Mouse (Mus musculus): ENCODE measurements around the gene Foxp1. TPM values are rescaled to one million over a fixed set of nuclear protein-coding genes. Genes with fewer than 3 reads are reported as not detected.

The Foxp1 gene
- polyA plus RNA-seq, 1 experiment from 2014 or later: 107 TPM

GRCm38 (mm10) chr6:99428961-99429360 lies 93.6 kb downstream of the Foxp1 start:
- H3K36me3 ChIP-seq (replicated peaks): peaks cover 13% of the 10 kb centered on the region
- no peaks in the 10 kb centered on the region for H3K9me3 ChIP-seq
- no peaks in the 10 kb centered on the region for H3K27me3 ChIP-seq (replicated peaks; ENCODE audit: low read depth, poor library complexity, severe bottlenecking)
- H3K4me1 ChIP-seq: no peaks in the 10 kb centered on the region
- 54% methylated on average over 2 of the region's 2 CpGs for WGBS
- no peak overlapping the region for H3K4me3 ChIP-seq
- DNase-seq (ENCODE audit: low spot score): no peak
- H3K27ac ChIP-seq (replicated peaks): no peak overlapping the region

GRCm38 (mm10) chr6:99427301-99427700 lies 95.2 kb downstream of the Foxp1 start:
- Histone ChIP-seq H3K4me1 (no peaks in the 10 kb centered on the region), H3K27me3 (replicated peaks; ENCODE audit: low read depth, poor library complexity, severe bottlenecking) (no peaks in the 10 kb centered on the region), H3K36me3 (replicated peaks) (peaks cover 7% of the 10 kb centered on the region), H3K9me3 (no peaks in the 10 kb centered on the region), H3K4me3 (no peak overlapping the region), H3K27ac (replicated peaks) (no peak overlapping the region)
- no peak for DNase-seq (ENCODE audit: low spot score)
- 91% methylated on average over 4 of the region's 4 CpGs for WGBS

DNA sequence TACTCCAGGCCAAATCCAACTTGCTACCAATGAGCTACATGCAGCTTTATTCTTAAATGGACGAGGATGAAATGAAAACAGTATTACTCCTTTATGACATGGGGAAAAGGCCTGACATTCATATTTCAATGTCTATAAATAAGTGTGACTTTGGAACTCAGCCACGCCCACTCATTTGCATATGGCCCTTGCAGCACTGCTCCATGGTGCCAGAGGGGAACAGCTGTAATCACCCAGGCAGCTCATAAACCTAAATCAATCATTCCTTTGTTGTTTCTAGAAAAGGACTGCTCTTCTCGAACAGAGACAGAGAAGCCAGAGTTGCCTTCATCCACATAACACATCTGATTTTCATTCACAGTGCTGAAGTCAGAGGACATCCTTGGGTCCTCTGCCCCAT lies 97.5 kb downstream of the Foxp1 start:
- WGBS: 61% methylated on average over 3 of the region's 3 CpGs
- peaks cover 4% of the 10 kb centered on the region for H3K36me3 ChIP-seq (replicated peaks)
- H3K27ac ChIP-seq (replicated peaks): no peak overlapping the region
- no peaks in the 10 kb centered on the region for H3K4me1 ChIP-seq
- H3K27me3 ChIP-seq (replicated peaks; ENCODE audit: low read depth, poor library complexity, severe bottlenecking): no peaks in the 10 kb centered on the region
- no peak overlapping the region for H3K4me3 ChIP-seq
- H3K9me3 ChIP-seq: no peaks in the 10 kb centered on the region
- DNase-seq (ENCODE audit: low spot score): no peak

- H3K27ac ChIP-seq (replicated peaks): no peak overlapping the region
- H3K4me1 ChIP-seq: no peaks in the 10 kb centered on the region
- no peaks in the 10 kb centered on the region for H3K27me3 ChIP-seq (replicated peaks; ENCODE audit: low read depth, poor library complexity, severe bottlenecking)
- no peak for DNase-seq (ENCODE audit: low spot score)
- WGBS: 90% methylated on average over 8 of the region's 8 CpGs
- H3K9me3 ChIP-seq: no peaks in the 10 kb centered on the region
- peaks cover 4% of the 10 kb centered on the region; the same call in 1 of the 2 replicates for H3K36me3 ChIP-seq (replicated peaks)
- H3K4me3 ChIP-seq: no peak overlapping the region
These were observed 101.9 kb downstream of the Foxp1 start for GRCm38 (mm10) chr6:99420666-99421065.

GRCm38 (mm10) chr6:99412598-99412997 lies 109.9 kb downstream of the Foxp1 start:
- 89% methylated on average over 6 of the region's 6 CpGs for WGBS
- no peaks in the 10 kb centered on the region for H3K9me3 ChIP-seq
- H3K36me3 ChIP-seq (replicated peaks): no peaks in the 10 kb centered on the region
- H3K27me3 ChIP-seq (replicated peaks; ENCODE audit: low read depth, poor library complexity, severe bottlenecking): no peaks in the 10 kb centered on the region
- H3K27ac ChIP-seq (replicated peaks): no peak overlapping the region
- no peak for DNase-seq (ENCODE audit: low spot score)
- no peak overlapping the region for H3K4me3 ChIP-seq
- peaks cover 28% of the 10 kb centered on the region for H3K4me1 ChIP-seq

DNA sequence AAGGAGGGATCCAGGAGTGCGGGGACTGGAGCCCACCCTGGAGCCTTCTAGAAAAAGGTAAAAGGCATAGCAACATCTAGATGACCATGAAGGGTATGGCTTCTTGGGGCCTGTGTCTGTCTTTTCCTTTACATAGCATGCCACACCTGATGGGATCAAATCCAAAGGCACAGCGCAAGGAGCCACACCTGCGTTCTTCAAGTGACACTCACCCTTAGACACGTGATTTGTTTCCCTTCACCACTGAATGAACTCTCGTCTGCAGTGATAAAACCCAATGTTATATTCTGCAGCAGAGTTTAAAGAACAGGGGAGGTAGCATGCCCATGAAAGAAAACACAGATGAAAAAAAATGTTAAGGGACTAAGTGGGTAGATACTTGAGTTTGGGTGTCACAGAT lies 112.9 kb downstream of the Foxp1 start:
- 90% methylated on average over 5 of the region's 5 CpGs for WGBS
- Histone ChIP-seq H3K9me3 (no peaks in the 10 kb centered on the region), H3K27ac (replicated peaks) (no peak overlapping the region), H3K36me3 (replicated peaks) (no peaks in the 10 kb centered on the region), H3K4me3 (no peak overlapping the region), H3K27me3 (replicated peaks; ENCODE audit: low read depth, poor library complexity, severe bottlenecking) (no peaks in the 10 kb centered on the region), H3K4me1 (peaks cover 28% of the 10 kb centered on the region)
- no peak for DNase-seq (ENCODE audit: low spot score)

GRCm38 (mm10) chr6:99408880-99409279 lies 113.6 kb downstream of the Foxp1 start:
- WGBS: 86% methylated on average over 4 of the region's 4 CpGs
- no peaks in the 10 kb centered on the region for H3K36me3 ChIP-seq (replicated peaks)
- peaks cover 28% of the 10 kb centered on the region for H3K4me1 ChIP-seq
- no peaks in the 10 kb centered on the region for H3K27me3 ChIP-seq (replicated peaks; ENCODE audit: low read depth, poor library complexity, severe bottlenecking)
- H3K9me3 ChIP-seq: no peaks in the 10 kb centered on the region
- no peak overlapping the region for H3K27ac ChIP-seq (replicated peaks)
- no peak overlapping the region for H3K4me3 ChIP-seq
- no peak for DNase-seq (ENCODE audit: low spot score)

- H3K36me3 ChIP-seq (replicated peaks): peaks cover 6% of the 10 kb centered on the region; the same call in 1 of the 2 replicates
- 92% methylated on average over 6 of the region's 6 CpGs for WGBS
- H3K4me1 ChIP-seq: peaks cover 12% of the 10 kb centered on the region
- H3K9me3 ChIP-seq: no peaks in the 10 kb centered on the region
- no peaks in the 10 kb centered on the region for H3K27me3 ChIP-seq (replicated peaks; ENCODE audit: low read depth, poor library complexity, severe bottlenecking)
- no peak for DNase-seq (ENCODE audit: low spot score)
- no peak overlapping the region for H3K4me3 ChIP-seq
- H3K27ac ChIP-seq (replicated peaks): no peak overlapping the region
These were observed 118.6 kb downstream of the Foxp1 start for GRCm38 (mm10) chr6:99403755-99404390.

GRCm38 (mm10) chr6:99402941-99403340 lies 119.6 kb downstream of the Foxp1 start:
- peaks cover 12% of the 10 kb centered on the region for H3K4me1 ChIP-seq
- no peak overlapping the region for H3K4me3 ChIP-seq
- peaks cover 12% of the 10 kb centered on the region; the same call in 1 of the 2 replicates for H3K36me3 ChIP-seq (replicated peaks)
- no peak overlapping the region for H3K27ac ChIP-seq (replicated peaks)
- no peaks in the 10 kb centered on the region for H3K27me3 ChIP-seq (replicated peaks; ENCODE audit: low read depth, poor library complexity, severe bottlenecking)
- no peaks in the 10 kb centered on the region for H3K9me3 ChIP-seq
- WGBS: 77% methylated on average over 9 of the region's 9 CpGs
- no peak for DNase-seq (ENCODE audit: low spot score)

- Histone ChIP-seq H3K36me3 (replicated peaks) (peaks cover 18% of the 10 kb centered on the region), H3K27me3 (replicated peaks; ENCODE audit: low read depth, poor library complexity, severe bottlenecking) (no peaks in the 10 kb centered on the region), H3K4me1 (peaks cover 9% of the 10 kb centered on the region), H3K9me3 (no peaks in the 10 kb centered on the region), H3K4me3 (no peak overlapping the region), H3K27ac (replicated peaks) (no peak overlapping the region)
- 76% methylated on average over 3 of the region's 3 CpGs for WGBS
- no peak for DNase-seq (ENCODE audit: low spot score)
These were observed 120.2 kb downstream of the Foxp1 start for GRCm38 (mm10) chr6:99402370-99402769.

DNA sequence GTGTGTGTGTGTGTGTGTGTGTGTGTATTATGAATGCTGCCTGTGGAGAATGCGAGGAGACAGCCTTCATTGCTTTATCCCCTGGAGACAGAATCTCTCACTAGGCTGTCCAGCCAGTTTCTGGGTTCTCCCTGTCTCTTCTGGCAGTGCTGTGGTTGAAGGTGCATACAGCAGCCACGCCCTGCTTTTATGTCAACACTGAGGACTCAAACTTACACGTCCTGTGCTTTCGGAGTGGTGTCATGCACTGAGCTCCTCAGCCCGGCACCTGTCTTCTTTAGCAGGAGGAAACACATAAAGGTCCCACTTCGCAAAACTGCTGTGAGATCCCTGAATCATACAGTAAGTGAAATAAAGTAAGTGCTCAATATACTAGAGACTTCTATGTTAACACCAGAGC lies 120.7 kb downstream of the Foxp1 start:
- no peak overlapping the region for H3K27ac ChIP-seq (replicated peaks)
- 79% methylated on average over 6 of the region's 6 CpGs for WGBS
- peaks cover 23% of the 10 kb centered on the region for H3K36me3 ChIP-seq (replicated peaks)

GRCm38 (mm10) chr6:99401211-99401610 lies 121.3 kb downstream of the Foxp1 start:
- DNase-seq (ENCODE audit: low spot score): no peak
- Histone ChIP-seq H3K27ac (replicated peaks) (no peak overlapping the region), H3K27me3 (replicated peaks; ENCODE audit: low read depth, poor library complexity, severe bottlenecking) (no peaks in the 10 kb centered on the region), H3K36me3 (replicated peaks) (peaks cover 26% of the 10 kb centered on the region), H3K9me3 (no peaks in the 10 kb centered on the region), H3K4me1 (peaks cover 9% of the 10 kb centered on the region), H3K4me3 (no peak overlapping the region)
- WGBS: 51% methylated on average over 2 of the region's 2 CpGs

More for the DNA sequence above, 120.7 kb downstream of the Foxp1 start:
- peaks cover 9% of the 10 kb centered on the region for H3K4me1 ChIP-seq
- H3K27me3 ChIP-seq (replicated peaks; ENCODE audit: low read depth, poor library complexity, severe bottlenecking): no peaks in the 10 kb centered on the region
- H3K9me3 ChIP-seq: no peaks in the 10 kb centered on the region
- no peak overlapping the region for H3K4me3 ChIP-seq
- DNase-seq (ENCODE audit: low spot score): no peak

DNA sequence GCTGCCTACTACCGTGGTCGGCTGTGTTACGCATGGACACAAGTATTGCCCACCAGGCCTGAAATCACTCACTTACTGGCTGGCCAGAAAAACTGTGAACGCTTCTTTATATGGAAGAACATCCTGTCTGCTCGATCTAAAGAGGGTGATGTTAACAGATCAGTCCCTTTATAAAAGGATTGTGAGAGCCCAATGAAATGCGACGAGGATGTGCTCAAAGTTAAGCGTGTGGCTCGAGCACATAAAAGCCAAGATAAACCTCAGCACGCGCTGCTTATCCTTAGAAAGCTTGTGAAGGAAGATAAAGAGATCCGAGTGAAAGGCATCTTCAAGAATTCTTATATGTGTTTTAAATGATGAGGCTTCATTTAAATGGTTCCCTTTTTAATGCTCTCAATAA lies 126.8 kb downstream of the Foxp1 start:
- Histone ChIP-seq H3K4me1 (no peaks in the 10 kb centered on the region; the same call in 1 of the 2 replicates), H3K27me3 (replicated peaks; ENCODE audit: low read depth, poor library complexity, severe bottlenecking) (no peaks in the 10 kb centered on the region; the same call in 1 of the 2 replicates), H3K9me3 (no peaks in the 10 kb centered on the region), H3K36me3 (replicated peaks) (peaks cover 26% of the 10 kb centered on the region), H3K4me3 (no peak overlapping the region), H3K27ac (replicated peaks) (no peak overlapping the region)
- WGBS: 82% methylated on average over 12 of the region's 12 CpGs
- no peak for DNase-seq (ENCODE audit: low spot score)

Measured in embryonic facial prominence, embryonic 10.5 days (tissue).